28 mouse cellular contexts compared by ENCODE assay signal in the genomic region with DNA sequence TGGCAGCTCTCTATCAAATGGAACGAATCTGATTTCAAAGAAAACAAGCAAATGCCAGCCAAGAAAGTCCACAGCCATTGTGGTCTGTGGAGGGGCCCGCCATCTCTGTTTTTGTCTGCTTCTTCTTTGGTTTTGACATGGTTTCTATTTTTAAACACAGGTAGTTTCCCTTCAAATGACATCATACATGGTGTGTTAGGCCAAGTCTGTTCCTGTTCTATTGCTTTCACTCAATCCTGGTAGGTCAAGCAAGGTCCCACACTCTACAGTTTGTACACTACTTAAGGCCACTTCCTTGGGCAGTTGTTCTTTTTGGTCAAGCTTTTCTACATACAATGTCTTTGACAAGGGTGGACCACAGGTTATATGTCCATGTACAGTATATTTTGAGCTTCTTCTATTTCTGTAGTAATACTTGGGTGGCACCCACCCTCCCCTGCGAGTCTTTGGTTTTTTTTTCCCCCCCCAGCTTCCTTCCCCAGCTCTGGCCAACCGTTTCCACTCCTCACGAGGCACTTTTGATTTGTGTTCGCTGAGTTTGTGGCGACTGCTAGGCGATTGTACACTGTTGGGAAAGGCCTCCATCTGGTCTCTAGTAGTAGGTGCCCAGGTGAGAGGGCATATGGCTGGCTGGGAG.
DNase-seq lines count a peak whose midpoint lies in the region; ATAC-seq lines count a peak whose summit lies in the region.
"Had no signal": no experiment of that assay in that cellular context is flagged by ENCODE, and none has a peak within 500 bp of the region (broad histone marks: within the 10 kb centered on the region; RNA-seq: fewer than 3 reads in every experiment).

No protein-coding gene starts in this region.

- H3K9ac ChIP-seq in neural tube, embryonic 15.5 days (replicated peaks): no peak overlapping the region
- no peak overlapping the region for H3K9ac ChIP-seq in heart, embryonic 11.5 days (ENCODE audit: low read depth, low read length)
- H3K9ac ChIP-seq: hindbrain, embryonic 14.5 days; limb, embryonic 13.5 days; lung, embryonic 15.5 days; midbrain, embryonic 13.5 days had no signal

- no peaks in the 10 kb centered on the region for H3K27me3 ChIP-seq in neural tube, embryonic 15.5 days (replicated peaks)
- no peaks in the 10 kb centered on the region for H3K27me3 ChIP-seq in heart, embryonic 11.5 days (ENCODE audit: control insufficient read depth, insufficient read depth, low read length)
- H3K27me3 ChIP-seq: limb, embryonic 13.5 days; lung, embryonic 15.5 days; midbrain, embryonic 13.5 days; Patski had no signal

- H3K9me3 ChIP-seq in neural tube, embryonic 15.5 days (replicated peaks): no peaks in the 10 kb centered on the region
- H3K9me3 ChIP-seq in heart, embryonic 11.5 days (replicated peaks; ENCODE audit: control insufficient read depth, low read length): no peaks in the 10 kb centered on the region
- H3K9me3 ChIP-seq: heart, embryonic 10.5 days; limb, embryonic 13.5 days; lung, embryonic 15.5 days; midbrain, embryonic 13.5 days had no signal

- H3K4me1 ChIP-seq in neural tube, embryonic 15.5 days: no peaks in the 10 kb centered on the region
- peaks cover 3% of the 10 kb centered on the region; the same call in 1 of the 2 replicates for H3K4me1 ChIP-seq in heart, embryonic 11.5 days (ENCODE audit: control insufficient read depth, insufficient read depth, low read length)
- H3K4me1 ChIP-seq: midbrain, embryonic 13.5 days had no signal

- ATAC-seq in activated CD4-positive, CD25-positive, alpha-beta regulatory T cell, adult 4 months: peak; percentile 92
- ATAC-seq in megakaryocyte, adult 5-6 weeks (ENCODE audit: poor library complexity, severe bottlenecking): peak; percentile 43
- no peak for ATAC-seq in neural tube, embryonic 15.5 days (ENCODE audit: low FRiP score)
- no peak for ATAC-seq in heart, embryonic 11.5 days (replicated peaks; ENCODE audit: insufficient number of reproducible peaks, low FRiP score, low TSS enrichment)
- ATAC-seq: forebrain, embryonic 14.5 days; midbrain, embryonic 13.5 days; Patski had no signal

- DNase-seq in spleen, postnatal 36 days (ENCODE audit: low spot score in 2 of 2): peak; percentile 11 to 31
- DNase-seq in spleen, postnatal 4 days (ENCODE audit: low spot score in 2 of 2): no peak
- no peak for DNase-seq in ovary, adult 18-20 months (ENCODE audit: low spot score)
- no peak for DNase-seq in retina, embryonic 14.5 days (ENCODE audit: low spot score)
- DNase-seq: adrenal gland, postnatal 25 days; cerebellum, adult 11-12 months; cerebellum, adult 9-11 months; gastrocnemius, postnatal 14 days; heart, adult 11 months; heart, postnatal 4 days; kidney, adult 18-20 months; kidney, postnatal 36 days; right cerebral cortex, postnatal 4 days; thymus, adult 2 months; thymus, postnatal 36 days had no signal

- no peak overlapping the region for H3K4me2 ChIP-seq in neural tube, embryonic 15.5 days
- H3K4me2 ChIP-seq in heart, embryonic 11.5 days: no peak overlapping the region
- H3K4me2 ChIP-seq: hindbrain, embryonic 14.5 days; limb, embryonic 13.5 days; liver, embryonic 11.5 days; lung, embryonic 15.5 days; midbrain, embryonic 13.5 days had no signal

- H3K36me3 ChIP-seq in neural tube, embryonic 15.5 days: no peaks in the 10 kb centered on the region
- H3K36me3 ChIP-seq in heart, embryonic 11.5 days (ENCODE audit: control insufficient read depth, insufficient read depth, low read length): no peaks in the 10 kb centered on the region
- H3K36me3 ChIP-seq: lung, embryonic 15.5 days; midbrain, embryonic 13.5 days had no signal

- 89% methylated on average over 8 of the region's 8 CpGs for WGBS in neural tube, embryonic 15.5 days
- WGBS in heart, embryonic 11.5 days (ENCODE audit: insufficient replicate concordance): 86% methylated on average over 8 of the region's 8 CpGs

- no peak overlapping the region for H3K27ac ChIP-seq in neural tube, embryonic 15.5 days (replicated peaks)
- no peak overlapping the region for H3K27ac ChIP-seq in heart, embryonic 11.5 days (ENCODE audit: low read depth, low read length)
- H3K27ac ChIP-seq: heart, embryonic 10.5 days; hindbrain, embryonic 14.5 days; layer of hippocampus, adult 2 months; limb, embryonic 13.5 days; lung, embryonic 15.5 days; midbrain, embryonic 13.5 days had no signal

- H3K4me3 ChIP-seq in neural tube, embryonic 15.5 days (replicated peaks): no peak overlapping the region
- no peak overlapping the region for H3K4me3 ChIP-seq in heart, embryonic 11.5 days (ENCODE audit: low read depth, low read length)
- H3K4me3 ChIP-seq: heart, embryonic 10.5 days; layer of hippocampus, adult 2 months; limb, embryonic 13.5 days; lung, embryonic 15.5 days; midbrain, embryonic 13.5 days had no signal

Comparison
In these comparisons a context has a peak if more than half of its experiments do, and no peak if none do; other contexts are left out.
1. DNase-seq: peak in spleen, postnatal 36 days (2 of 2); none in spleen, postnatal 4 days (0 of 2), ovary, adult 18-20 months (single experiment) and retina, embryonic 14.5 days (single experiment).
2. ATAC-seq: peak in activated CD4-positive, CD25-positive, alpha-beta regulatory T cell, adult 4 months (single experiment) and megakaryocyte, adult 5-6 weeks (single experiment); none in neural tube, embryonic 15.5 days (single experiment) and heart, embryonic 11.5 days (single experiment).